Mouse (Mus musculus) liver, embryonic 11.5 days (tissue): ENCODE data around the gene Gm45021. TPM values are rescaled to one million over a fixed set of nuclear protein-coding genes. Genes with fewer than 3 reads are reported as not detected.

ENCODE experiments used
- ATAC-seq: fragments of 200-750 bp; cut with Nextera tagmentation; replicated peaks from 2 replicates; pipeline ENCODE4 v1.8.0; 2017; ENCODE audit warnings: moderate number of reproducible peaks, mild to moderate bottlenecking, moderate TSS enrichment, moderate library complexity; ENCODE audit not compliant: low FRiP score
- DNase-seq: peaks from one replicate; pipeline ENCODE4 v3.0.0-alpha.2; 2017; ENCODE audit warnings: low spot score
- H3K27ac ChIP-seq: fragments of 300-500 bp; sonication (generic); 2 replicates; pipeline ENCODE4 v1.5.1; 2014; ENCODE audit warnings: mild to moderate bottlenecking, low read depth, low read length, control low read depth
- H3K27me3 ChIP-seq: fragments of 300-500 bp; sonication (generic); replicated peaks from 2 replicates; pipeline ENCODE4 v1.6.1; 2014; ENCODE audit warnings: low read length, mixed read lengths; ENCODE audit not compliant: control insufficient read depth, insufficient read depth
- H3K36me3 ChIP-seq: fragments of 300-500 bp; sonication (generic); 2 replicates; pipeline ENCODE4 v1.6.1; 2014; ENCODE audit warnings: mild to moderate bottlenecking, low read length, moderate library complexity, mixed read lengths; ENCODE audit not compliant: control insufficient read depth, insufficient read depth
- H3K4me1 ChIP-seq: fragments of 300-500 bp; sonication (generic); replicated peaks from 2 replicates; pipeline ENCODE4 v1.6.1; 2014; ENCODE audit warnings: low read length, mixed read lengths; ENCODE audit not compliant: control insufficient read depth, insufficient read depth
- H3K4me2 ChIP-seq: fragments of 300-500 bp; sonication (generic); 2 replicates; pipeline ENCODE4 v1.6.1; 2014; ENCODE audit warnings: mild to moderate bottlenecking, control low read depth, moderate library complexity
- H3K4me3 ChIP-seq: fragments of 300-500 bp; sonication (generic); 2 replicates; pipeline ENCODE4 v1.5.1; 2014; ENCODE audit warnings: low read depth, low read length, control low read depth
- H3K9ac ChIP-seq: fragments of 300-500 bp; sonication (generic); 2 replicates; pipeline ENCODE4 v1.6.1; 2014; ENCODE audit warnings: low read depth, low read length, control low read depth
- H3K9me3 ChIP-seq: fragments of 300-500 bp; sonication (generic); 2 replicates; pipeline ENCODE4 v1.6.1; 2016; ENCODE audit warnings: low read length, inconsistent platforms, mixed read lengths; ENCODE audit not compliant: control insufficient read depth
- WGBS: fragments of 180-500 bp; shearing (Covaris S2); extraction: QIAGEN DNeasy Blood & Tissue Kit; methylation state at CpG from one replicate; pipeline ENCODE4 v1.1.7; 2014; 5-methylcytosine and 5-hydroxymethylcytosine counted together
- polyA plus RNA-seq: library from polyadenylated mRNA; unstranded; fragments of >200 nt; fragmentation: Nextera tagmentation; extraction: Ambion mirVana; gene quantifications from 2 replicates; pipeline ENCODE4 v1.2.1, GENCODE M21; 2014

Gm45021 gene
- polyA plus RNA-seq, 1 experiment from 2014 or later = not detected

- DNase-seq (no peak), ATAC-seq (0 out of 2 replicates have a peak, but pooled peaks have one; percentile 25)
- Histone ChIP-seq H3K36me3 (no peaks in the 10 kb centered on the region), H3K27me3 (peaks cover 28% of the 10 kb centered on the region), H3K4me2 (peak overlapping the region; percentile 78), H3K27ac (no peak overlapping the region), H3K4me3 (peak overlapping the region; percentile 48), H3K4me1 (no peaks in the 10 kb centered on the region; the same call in 1 of the 2 replicates), H3K9me3 (no peaks in the 10 kb centered on the region), H3K9ac (peak overlapping the region; percentile 44)
- whole genome bisulfite sequencing = 8% methylated on average over 54 of the region's 54 CpGs
Observed at GRCm38 (mm10) chr6:48628808-48629660, 39.6 kb downstream of the Gm45021 start.

DNA sequence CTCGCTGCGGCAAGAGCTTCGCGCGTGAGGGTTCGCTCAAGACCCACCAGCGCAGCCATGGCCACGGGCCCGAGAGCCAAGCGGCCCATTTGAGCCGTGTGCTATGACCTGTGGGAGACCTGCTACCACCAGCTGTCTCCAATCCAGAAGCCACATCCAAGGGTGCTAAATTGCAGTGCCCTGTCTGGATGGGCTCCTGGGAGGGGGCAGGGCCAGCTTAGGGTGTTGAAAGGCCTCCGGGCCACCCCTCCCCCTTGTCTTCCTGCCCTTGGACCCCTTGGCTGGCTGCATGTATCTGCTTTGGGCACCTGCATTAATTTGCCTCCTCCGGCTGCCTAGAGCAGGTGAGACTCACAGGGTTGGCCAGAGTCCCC lies 40.2 kb downstream of the Gm45021 start:
- peaks cover 28% of the 10 kb centered on the region for H3K27me3 ChIP-seq
- no peak for ATAC-seq
- peak; percentile 42 for DNase-seq
- no peaks in the 10 kb centered on the region; the same call in 1 of the 2 replicates for H3K4me1 ChIP-seq
- H3K4me3 ChIP-seq = peak overlapping the region; percentile 48
- H3K4me2 ChIP-seq = peak overlapping the region; percentile 78
- peak overlapping the region; percentile 44 for H3K9ac ChIP-seq
- no peak overlapping the region for H3K27ac ChIP-seq
- no peaks in the 10 kb centered on the region for H3K36me3 ChIP-seq
- WGBS = 23% methylated on average over 13 of the region's 13 CpGs
- H3K9me3 ChIP-seq = no peaks in the 10 kb centered on the region

DNA sequence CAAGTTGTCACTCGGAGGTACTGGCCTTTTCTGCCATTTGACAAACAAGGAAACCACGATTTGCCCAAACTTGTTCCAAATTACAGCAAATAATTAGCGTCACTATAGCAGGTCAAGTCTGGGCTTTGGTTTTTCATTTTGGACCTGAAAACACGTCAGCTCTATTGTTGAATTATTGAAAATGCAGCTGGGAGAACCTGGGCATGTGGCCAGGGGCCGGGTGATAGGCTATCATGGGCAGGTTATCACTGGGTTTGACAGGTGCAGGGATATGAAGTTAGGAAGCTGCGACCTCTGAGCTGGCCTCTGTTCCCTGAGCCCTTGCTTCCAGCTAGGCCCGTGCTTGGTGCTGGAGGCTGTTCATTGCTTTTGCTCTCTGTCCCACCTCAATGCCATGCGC lies 41.4 kb downstream of the Gm45021 start:
- Histone ChIP-seq H3K36me3 (no peaks in the 10 kb centered on the region), H3K9ac (no peak overlapping the region), H3K27ac (no peak overlapping the region), H3K4me1 (no peaks in the 10 kb centered on the region; the same call in 1 of the 2 replicates), H3K27me3 (peaks cover 25% of the 10 kb centered on the region), H3K4me3 (no peak overlapping the region), H3K9me3 (no peaks in the 10 kb centered on the region), H3K4me2 (no peak overlapping the region)
- no peak for ATAC-seq
- WGBS = 84% methylated on average over 8 of the region's 8 CpGs
- DNase-seq = no peak

DNA sequence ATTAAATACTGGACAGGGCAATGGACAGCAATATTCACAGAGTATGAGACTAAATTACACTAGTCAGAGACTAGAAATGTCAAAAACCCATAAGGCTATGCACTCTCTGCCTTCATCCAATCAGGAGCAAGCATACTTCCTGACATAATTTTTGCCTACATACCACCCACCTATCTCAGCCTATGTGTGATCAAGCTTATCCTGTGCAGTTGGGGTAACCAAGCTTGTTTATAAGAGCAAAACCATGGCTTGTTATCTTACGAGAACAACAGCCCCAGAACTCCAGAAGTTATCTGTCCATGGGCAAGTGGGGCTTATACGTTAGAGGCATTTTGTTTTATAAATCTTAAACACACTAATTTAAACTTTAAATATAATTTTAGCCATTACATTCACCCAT lies 45.7 kb downstream of the Gm45021 start:
- Histone ChIP-seq H3K9me3 (no peaks in the 10 kb centered on the region), H3K4me2 (no peak overlapping the region), H3K36me3 (no peaks in the 10 kb centered on the region), H3K27me3 (peaks cover under 1% of the 10 kb centered on the region; the same call in 1 of the 2 replicates), H3K4me3 (no peak overlapping the region), H3K4me1 (no peaks in the 10 kb centered on the region; the same call in 1 of the 2 replicates), H3K9ac (no peak overlapping the region), H3K27ac (no peak overlapping the region)
- no peak for DNase-seq
- ATAC-seq = peak; percentile 77
- 58% methylated on average over 2 of the region's 2 CpGs for WGBS

GRCm38 (mm10) chr6:48636515-48636914 lies 47.1 kb downstream of the Gm45021 start:
- Histone ChIP-seq H3K36me3 (no peaks in the 10 kb centered on the region), H3K9ac (no peak overlapping the region), H3K9me3 (no peaks in the 10 kb centered on the region), H3K4me2 (no peak overlapping the region), H3K4me3 (no peak overlapping the region), H3K4me1 (no peaks in the 10 kb centered on the region; the same call in 1 of the 2 replicates), H3K27me3 (no peaks in the 10 kb centered on the region), H3K27ac (no peak overlapping the region)
- peak; percentile 8 for DNase-seq
- 67% methylated on average over 6 of the region's 6 CpGs for WGBS
- no peak for ATAC-seq

DNA sequence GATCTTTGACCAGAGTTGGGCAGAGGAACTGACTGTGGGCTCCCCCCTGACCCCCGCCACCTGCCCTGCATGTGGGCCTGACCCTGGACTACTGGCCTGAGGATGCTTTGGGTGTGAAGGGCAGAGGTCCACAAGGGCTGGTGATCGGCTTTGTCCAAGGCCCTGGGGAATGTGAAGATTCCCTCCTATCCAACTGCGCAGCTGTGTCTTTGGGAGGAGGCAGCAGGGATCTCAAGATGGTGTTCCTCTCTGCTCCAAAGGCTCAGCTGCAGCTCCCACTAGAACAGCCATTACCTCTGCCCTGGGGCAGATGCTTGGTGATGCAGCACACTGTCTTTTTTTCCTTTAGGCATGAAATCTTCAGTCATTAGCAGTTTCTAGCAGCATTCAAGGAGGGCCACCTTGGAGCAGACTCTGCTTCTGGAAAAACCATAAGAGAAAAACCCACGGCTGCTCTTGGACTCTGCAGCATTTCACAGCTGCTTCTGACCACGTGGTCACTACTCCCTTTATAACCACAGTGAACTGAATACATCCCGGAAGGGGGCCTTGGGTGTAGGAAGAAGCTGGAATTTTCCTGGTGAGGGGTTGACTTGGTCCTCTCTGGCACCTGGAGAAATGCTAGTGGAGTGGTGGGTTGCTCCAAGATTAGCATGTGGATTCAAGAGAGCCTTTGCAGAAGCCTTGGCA lies 48.5 kb downstream of the Gm45021 start:
- ATAC-seq = no peak
- no peak overlapping the region for H3K4me3 ChIP-seq
- H3K4me1 ChIP-seq = no peaks in the 10 kb centered on the region; the same call in 1 of the 2 replicates
- WGBS = 66% methylated on average over 6 of the region's 6 CpGs
- H3K27me3 ChIP-seq = no peaks in the 10 kb centered on the region
- no peaks in the 10 kb centered on the region for H3K36me3 ChIP-seq
- no peak overlapping the region for H3K4me2 ChIP-seq
- peak; percentile 21 for DNase-seq
- H3K9ac ChIP-seq = no peak overlapping the region
- no peak overlapping the region for H3K27ac ChIP-seq
- no peaks in the 10 kb centered on the region for H3K9me3 ChIP-seq

GRCm38 (mm10) chr6:48638553-48638952 lies 49.1 kb downstream of the Gm45021 start:
- Histone ChIP-seq H3K9me3 (no peaks in the 10 kb centered on the region), H3K9ac (no peak overlapping the region), H3K27me3 (no peaks in the 10 kb centered on the region), H3K27ac (no peak overlapping the region), H3K4me1 (no peaks in the 10 kb centered on the region; the same call in 1 of the 2 replicates), H3K4me2 (no peak overlapping the region), H3K4me3 (no peak overlapping the region), H3K36me3 (no peaks in the 10 kb centered on the region)
- ATAC-seq (no peak), DNase-seq (peak; percentile 23)
- WGBS = 64% methylated on average over 2 of the region's 2 CpGs

DNA sequence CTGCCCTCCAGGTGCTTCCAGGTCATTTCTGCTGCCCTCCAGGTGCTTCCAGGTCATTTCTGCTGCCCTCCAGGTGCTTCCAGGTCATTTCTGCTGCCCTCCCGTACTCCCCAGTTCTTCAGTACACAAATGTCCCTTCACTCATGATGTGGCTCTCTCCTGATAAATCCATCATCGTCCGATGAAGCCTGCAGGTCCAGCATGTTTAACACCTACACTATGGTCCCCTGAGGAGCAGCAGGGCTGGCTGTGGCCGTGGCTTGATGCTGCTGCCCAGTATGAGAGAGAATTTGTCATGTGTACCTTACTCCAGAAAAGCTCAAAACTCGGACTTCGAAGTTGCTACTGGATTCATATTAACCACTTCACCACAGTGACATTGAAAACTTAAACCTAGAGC lies 52.0 kb downstream of the Gm45021 start:
- Histone ChIP-seq H3K9me3 (no peaks in the 10 kb centered on the region), H3K4me3 (no peak overlapping the region), H3K27ac (no peak overlapping the region), H3K4me1 (no peaks in the 10 kb centered on the region), H3K9ac (no peak overlapping the region), H3K27me3 (no peaks in the 10 kb centered on the region), H3K36me3 (no peaks in the 10 kb centered on the region), H3K4me2 (no peak overlapping the region)
- 71% methylated on average over 6 of the region's 6 CpGs for WGBS
- DNase-seq (peak; percentile 12), ATAC-seq (no peak)
